Mouse (Mus musculus) ovary, postnatal 36 days (tissue): ENCODE measurements at regions not wholly inside any gene's neighbourhood (a gene's known extent, or its start where the extent isn't known, plus 50 kb on each side); places are given as distances from the start of the nearest gene placed in this dataset.
"Not testable (repeated sequence)": the region's sequence is repeated elsewhere in the genome, so short reads cannot be mapped to it uniquely, and the experiment has no call there.

Source experiments
- DNase-seq: peaks from one replicate; pipeline ENCODE4 v3.0.0; 2022; ENCODE audit warnings: low spot score, mixed read lengths

DNA sequence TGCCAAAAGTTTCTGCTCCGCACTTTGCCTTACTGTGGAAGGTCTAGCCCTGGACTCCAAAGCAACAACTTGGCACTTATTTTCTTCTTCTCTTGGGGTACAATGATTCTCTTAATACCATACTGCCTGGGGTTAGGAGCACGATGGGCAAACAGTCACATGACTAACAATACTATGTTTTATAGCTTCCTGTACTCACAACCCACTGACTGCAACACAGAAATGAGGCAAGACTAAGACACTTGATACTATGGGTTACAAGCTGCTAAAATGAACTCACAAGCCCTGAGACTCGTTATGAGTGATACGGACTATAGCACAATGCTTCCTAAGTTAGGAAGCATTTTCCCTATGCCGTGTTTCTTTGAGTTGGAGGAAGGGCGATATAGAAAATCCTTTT lies 222.3 kb upstream of the Zpld1 start:
- no peak for DNase-seq

- DNase-seq: no peak
Observed at GRCm38 (mm10) chr16:55519646-55520045, 221.9 kb upstream of the Zpld1 start.

- DNase-seq: no peak
Observed at GRCm38 (mm10) chr16:55516994-55517393, 219.2 kb upstream of the Zpld1 start.

- DNase-seq: no peak
Observed at GRCm38 (mm10) chr16:55515228-55515696, 217.5 kb upstream of the Zpld1 start.

DNA sequence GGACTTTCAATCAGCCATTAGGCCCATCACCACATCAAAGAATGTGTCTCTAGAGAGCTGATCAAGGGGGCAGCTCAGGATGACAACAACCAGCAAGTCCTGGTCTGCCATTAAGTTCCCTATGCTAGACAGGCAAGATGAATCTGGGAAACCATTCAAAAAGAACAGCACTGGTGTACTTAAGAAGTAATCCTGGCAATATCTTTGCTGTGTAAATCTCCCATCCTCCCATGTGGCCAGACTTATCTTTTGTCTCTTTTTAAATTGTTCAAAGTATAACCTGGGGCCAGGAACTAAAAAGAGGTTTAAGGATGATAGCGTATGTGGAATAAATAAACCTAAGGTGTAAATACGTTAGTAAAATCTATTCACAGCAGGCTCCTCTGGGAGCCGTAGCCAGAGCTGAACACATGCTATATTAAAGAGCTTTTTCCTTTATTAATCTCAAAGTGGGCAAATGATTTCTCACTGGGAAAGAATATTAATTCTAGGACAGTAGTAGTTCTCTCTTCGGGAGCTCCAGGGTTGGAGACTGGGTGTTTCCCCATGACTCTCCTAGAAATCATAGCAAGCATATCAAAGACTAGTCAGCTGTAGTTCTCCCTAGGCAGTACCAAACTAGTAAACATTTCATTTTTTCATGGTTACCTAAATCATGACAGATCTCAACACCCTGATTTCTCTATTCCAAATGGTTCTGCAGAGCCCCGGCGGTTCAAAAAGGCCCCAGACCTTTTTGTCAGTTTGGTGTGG lies 216.8 kb upstream of the Zpld1 start:
- no peak for DNase-seq

DNA sequence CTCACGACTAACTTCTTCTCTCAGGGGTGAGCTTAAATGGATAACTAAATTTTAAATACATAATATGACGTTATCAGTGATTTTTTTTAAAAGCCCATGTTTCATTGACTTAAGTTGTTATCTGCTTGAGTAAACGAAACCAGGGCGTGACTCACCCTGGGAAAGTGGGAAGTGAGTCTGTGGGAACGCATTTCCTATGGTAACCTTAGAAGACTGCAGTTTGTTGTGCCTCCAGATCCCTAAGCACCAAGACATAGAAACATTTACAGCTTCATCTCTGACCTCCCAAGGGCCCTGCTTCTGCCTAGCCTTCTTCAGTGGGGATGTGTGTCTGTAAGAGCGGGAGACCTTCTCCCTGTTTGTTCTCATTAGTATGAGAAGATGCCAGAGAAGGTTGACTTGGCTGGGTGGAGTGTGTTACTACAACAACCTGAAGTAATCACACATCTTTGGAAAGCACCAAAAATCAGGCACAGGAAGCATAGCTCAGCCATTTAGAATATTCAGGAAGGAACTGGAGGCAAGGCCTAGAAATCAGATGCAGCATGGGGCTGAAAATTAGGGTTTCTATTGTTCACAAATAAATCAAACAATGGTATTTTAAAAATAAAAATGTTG lies 207.1 kb upstream of the Zpld1 start:
- DNase-seq: no peak

GRCm38 (mm10) chr16:55504274-55504673 lies 206.5 kb upstream of the Zpld1 start:
- DNase-seq: no peak

DNA sequence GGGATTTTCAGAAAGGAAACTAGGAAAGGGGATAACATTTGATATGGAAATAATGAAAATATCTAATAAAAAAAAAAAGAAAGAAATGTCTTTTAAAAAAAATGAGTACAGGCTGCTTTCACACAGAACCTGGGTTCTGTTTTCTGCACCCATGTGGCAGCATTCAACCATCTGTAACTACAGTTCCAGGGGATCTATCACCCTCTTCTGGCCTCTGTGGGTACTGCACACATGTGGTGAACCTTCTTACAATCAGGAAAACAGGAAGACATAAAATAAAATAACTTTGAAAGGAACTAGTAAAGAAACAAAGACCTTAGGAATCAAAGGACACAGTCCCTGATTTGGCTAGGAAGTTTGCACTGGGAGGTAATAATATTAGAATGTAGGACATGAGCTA lies 205.5 kb upstream of the Zpld1 start:
- DNase-seq: no peak

DNA sequence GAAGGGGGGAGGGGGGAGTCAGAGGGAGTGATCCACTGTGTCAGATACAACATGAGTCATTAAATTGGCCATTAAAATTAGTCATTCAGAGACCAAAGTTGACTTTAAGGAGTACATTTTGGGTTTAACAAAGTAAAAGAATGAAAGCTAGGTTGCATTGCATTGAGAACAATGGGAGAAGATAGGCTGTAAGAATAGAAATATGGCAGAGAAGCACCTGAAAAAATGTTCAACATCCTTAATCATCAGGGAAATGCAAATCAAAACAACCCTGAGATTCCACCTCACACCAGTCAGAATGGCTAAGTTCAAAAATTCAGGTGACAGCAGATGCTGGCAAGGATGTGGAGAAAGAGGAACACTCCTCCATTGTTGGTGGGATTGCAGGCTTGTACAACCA lies 202.0 kb upstream of the Zpld1 start:
- not testable (repeated sequence) for DNase-seq

- peak; percentile 49 for DNase-seq
Observed at GRCm38 (mm10) chr16:55495051-55495450, 197.3 kb upstream of the Zpld1 start.

DNA sequence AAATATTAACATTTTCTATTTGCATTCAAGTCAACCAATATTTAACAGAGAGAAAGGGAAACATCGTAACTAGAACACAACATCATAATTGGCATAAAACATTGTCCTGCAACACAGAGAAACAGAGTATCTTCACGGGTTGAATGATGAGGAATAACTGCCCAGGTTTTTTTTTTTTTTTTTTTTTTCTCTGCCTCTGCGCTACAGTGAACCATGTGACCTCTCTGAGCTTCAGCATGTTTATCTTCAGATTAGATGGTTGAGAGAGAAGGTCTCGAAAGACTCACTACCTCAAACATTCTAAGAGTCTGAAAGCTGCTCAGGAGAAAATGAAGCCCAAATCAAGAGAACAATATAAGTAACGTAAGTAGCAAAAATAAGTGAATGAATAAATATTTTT lies 196.4 kb upstream of the Zpld1 start:
- DNase-seq: no peak

GRCm38 (mm10) chr16:55492111-55492510 lies 194.3 kb upstream of the Zpld1 start:
- no peak for DNase-seq

GRCm38 (mm10) chr16:55484391-55484790 lies 186.6 kb upstream of the Zpld1 start:
- DNase-seq: no peak

DNA sequence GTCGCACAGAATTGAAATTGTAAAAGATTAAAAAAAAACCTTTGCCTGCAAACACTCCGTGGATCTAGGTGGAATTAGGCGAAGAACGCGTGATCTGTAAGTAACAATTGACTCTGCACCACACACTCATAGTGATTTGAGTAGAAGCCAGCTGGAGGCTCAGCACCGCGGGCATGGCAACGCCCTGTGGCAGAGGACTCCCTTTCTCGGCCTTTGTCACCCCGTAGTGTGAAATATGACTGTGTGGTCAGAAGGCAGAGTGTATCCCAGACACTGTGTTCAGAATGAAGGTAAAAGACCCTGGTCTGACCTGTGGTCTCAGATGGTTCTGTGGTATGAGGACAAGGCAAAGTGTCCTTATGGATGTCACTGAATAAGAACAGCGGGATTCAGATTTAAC lies 183.0 kb upstream of the Zpld1 start:
- DNase-seq: no peak

GRCm38 (mm10) chr16:55480304-55480703 lies 182.5 kb upstream of the Zpld1 start:
- DNase-seq: no peak

DNA sequence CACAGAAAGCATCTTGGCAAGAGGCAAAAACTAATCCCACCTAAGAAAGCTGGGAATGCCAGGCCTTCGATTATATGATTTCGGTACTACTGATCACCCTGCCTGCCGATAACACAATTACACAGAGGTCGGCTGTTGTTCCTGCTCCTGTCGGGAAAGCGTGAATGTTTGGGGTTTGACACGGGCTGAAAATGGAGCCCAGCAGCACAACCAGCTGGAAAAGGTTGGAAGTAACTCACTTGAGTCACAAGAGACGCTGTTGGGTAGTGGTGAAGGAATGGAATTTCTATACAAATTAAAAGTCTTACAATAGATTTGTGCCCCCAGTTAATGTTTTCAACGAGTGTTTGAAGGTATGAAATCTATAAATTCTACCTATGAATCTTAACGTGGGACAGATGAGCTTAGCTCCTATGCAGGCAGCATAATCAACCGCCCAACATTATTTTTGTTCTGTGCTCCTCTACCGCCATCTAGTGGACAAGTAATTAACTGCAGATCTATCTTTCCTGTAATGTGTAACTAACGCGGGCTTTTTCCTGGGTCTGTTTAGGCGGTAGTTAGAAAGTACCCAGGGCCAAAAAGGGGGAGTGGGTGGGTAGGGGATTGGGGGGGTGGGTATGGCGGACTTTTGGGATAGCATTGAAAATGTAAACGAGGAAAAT lies 178.9 kb upstream of the Zpld1 start:
- no peak for DNase-seq

GRCm38 (mm10) chr16:55474950-55475525 lies 177.3 kb upstream of the Zpld1 start:
- DNase-seq: no peak

DNA sequence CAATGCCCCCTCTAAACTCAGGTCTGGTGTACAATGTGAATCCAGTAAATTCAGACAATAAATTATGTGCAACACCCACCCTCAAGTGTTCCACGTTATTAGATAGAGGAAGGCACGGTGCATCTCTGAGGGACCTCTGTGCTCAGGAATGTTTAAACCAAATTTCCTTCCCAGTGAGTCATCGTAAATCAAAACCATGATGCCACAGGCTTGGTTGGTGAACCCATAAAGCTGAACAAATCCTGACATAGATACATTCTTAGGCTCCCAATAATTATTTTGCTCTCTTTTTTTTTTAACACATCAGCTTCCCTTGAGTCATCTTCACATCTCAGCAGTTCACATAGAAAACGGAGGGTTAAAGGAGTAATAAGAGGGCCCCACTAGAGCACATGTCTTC lies 173.6 kb upstream of the Zpld1 start:
- no peak for DNase-seq

GRCm38 (mm10) chr16:55470721-55471120 lies 172.9 kb upstream of the Zpld1 start:
- no peak for DNase-seq

DNA sequence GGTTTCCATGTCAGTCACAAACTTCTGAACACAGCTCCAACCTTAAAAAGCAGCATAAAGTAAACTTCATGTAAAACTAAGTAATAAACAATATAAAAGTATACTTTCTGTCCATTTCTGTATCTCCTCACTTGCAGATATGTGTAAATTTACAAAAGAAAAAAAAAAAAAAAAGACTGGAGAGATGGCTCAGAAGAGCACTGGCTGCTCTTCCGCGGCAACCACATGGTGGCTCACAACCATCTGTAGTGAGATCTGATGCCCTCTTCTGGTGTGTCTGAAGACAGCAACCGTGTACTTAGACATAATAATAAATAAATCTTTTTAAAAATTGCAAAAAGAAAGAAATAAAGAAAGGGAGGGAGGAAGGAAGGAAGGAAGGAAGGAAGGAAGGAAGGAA lies 171.9 kb upstream of the Zpld1 start:
- no peak for DNase-seq

DNA sequence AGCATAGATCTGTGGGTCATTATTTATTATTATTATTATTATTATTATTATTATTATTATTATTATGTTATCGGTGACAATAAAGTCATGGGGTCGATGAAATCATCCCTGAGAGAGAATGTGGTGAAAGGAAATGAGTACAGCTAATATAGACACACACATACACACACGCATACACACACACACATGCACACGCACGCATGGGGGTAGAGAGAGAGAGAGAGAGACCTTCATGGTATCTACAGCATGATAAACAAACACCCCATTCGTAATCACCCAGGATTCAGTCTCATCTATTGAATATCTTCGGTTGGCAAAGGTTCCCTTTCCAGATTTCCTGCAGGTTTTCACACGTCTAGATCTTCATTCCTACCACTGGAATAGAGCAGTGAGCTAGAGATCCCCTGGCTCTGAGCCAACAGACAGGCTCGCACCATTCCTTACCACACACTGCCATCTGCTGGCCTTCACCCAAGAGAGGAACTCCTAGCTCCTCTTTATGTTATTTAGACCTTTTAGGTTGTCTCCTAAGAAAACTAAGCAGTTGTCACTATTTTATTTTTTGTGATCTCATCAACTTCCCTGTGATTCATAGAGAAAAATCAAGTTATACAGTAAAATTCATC lies 171.2 kb upstream of the Zpld1 start:
- peak; percentile 80 for DNase-seq

DNA sequence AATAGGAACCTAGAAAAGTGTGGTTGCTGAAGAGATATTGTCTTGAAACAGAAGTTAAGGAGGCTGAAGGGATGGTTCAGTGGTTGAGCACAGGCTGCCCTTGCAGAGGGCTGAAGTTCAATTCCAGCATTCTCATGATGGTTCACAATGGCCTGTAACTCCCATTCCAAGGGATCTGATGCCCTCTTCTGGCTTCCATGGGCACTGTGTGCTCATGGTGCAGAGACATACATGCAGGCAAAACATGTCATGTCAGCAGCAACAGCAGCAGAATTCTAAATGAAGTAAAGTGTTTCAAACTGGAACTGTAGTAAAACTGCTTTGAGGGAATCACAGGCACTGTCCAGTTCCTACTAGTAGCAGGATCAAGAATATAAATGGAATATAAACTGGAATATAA lies 162.7 kb upstream of the Zpld1 start:
- DNase-seq: peak; percentile 34
